Mouse (Mus musculus) cerebellum, adult 2 months (tissue): ENCODE data around the gene Cfap61.

ENCODE experiments used
- CTCF ChIP-seq: fragments of 200-500 bp; IDR thresholded peaks from 2 replicates; pipeline ENCODE4 v1.5.1; 2011; ENCODE audit warnings: low read depth, mild to moderate bottlenecking, control low read depth, low read length, moderate library complexity, borderline replicate concordance; ENCODE audit not compliant: insufficient read depth
- POLR2A ChIP-seq: fragments of 200-500 bp; IDR thresholded peaks from 2 replicates; pipeline ENCODE4 v1.6.1; 2011; ENCODE audit warnings: low read length, control low read depth, borderline replicate concordance; ENCODE audit not compliant: insufficient read depth

- TF ChIP-seq POLR2A (no peak), CTCF (no peak)
Observed at GRCm38 (mm10) chr2:146100489-146101060, 166.0 kb downstream of the Cfap61 start.
